Mouse (Mus musculus) kidney, adult 2 months (tissue): ENCODE measurements around the gene Slit3.

ENCODE experiments used
- CTCF ChIP-seq: fragments of 200-500 bp; conservative IDR thresholded peaks from 2 replicates; pipeline ENCODE4 v1.5.1; 2011; ENCODE audit warnings: low read depth, mild to moderate bottlenecking, control low read depth, low read length, moderate library complexity, mixed read lengths; ENCODE audit not compliant: insufficient read depth, insufficient read length
- POLR2A ChIP-seq: fragments of 200-500 bp; IDR thresholded peaks from one replicate; pipeline ENCODE4 v1.6.1; 2011; ENCODE audit warnings: low read depth, low read length, control low read depth

- TF ChIP-seq POLR2A = no peak
- no peak for TF ChIP-seq CTCF
These were observed 221.5 kb downstream of the Slit3 start for GRCm38 (mm10) chr11:35342486-35342885.
